Mouse (Mus musculus) megakaryocyte, embryonic 14.5 days (primary cell): ENCODE measurements at regions not wholly inside any gene's neighbourhood (a gene's known extent, or its start where the extent isn't known, plus 50 kb on each side); places are given as distances from the start of the nearest gene placed in this dataset.
"Not testable (repeated sequence)": the region's sequence is repeated elsewhere in the genome, so short reads cannot be mapped to it uniquely, and the experiment has no call there.

Experiments used
- FLI1 ChIP-seq: IDR thresholded peaks from 2 replicates; pipeline ENCODE4 v1.6.1; 2012; ENCODE audit warnings: low read length, inconsistent platforms, mixed read lengths
- GATA1 ChIP-seq: IDR thresholded peaks from 3 replicates; pipeline ENCODE4 v1.6.1; 2012; ENCODE audit warnings: mixed read lengths, low read length, inconsistent platforms, borderline replicate concordance

DNA sequence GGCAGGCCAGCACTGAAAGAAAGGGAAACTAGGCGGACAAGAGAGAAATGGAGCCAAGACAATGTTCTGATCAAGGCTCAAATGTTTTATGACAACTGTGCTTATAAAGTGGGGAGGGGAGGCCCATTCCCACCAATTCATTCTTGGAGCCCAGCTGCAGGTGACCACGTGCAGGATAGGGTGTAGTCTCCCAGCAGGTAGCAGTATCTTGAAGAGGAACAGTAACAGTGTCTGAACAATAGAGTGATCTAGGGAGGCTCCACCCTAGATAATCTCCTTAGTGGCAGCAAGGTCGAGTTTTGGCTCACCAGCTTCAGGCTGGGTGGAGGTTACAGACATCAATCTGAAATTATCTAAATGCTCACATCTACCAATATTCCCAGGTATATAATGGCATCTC, 160.7 kb upstream of the Gap43 start:
- TF ChIP-seq GATA1, FLI1: not testable (repeated sequence)
